Mouse (Mus musculus) neural tube, embryonic 11.5 days (tissue): ENCODE data around the gene Artn. TPM values are rescaled to one million over a fixed set of nuclear protein-coding genes. Genes with fewer than 3 reads are reported as not detected.

Experiments
- ATAC-seq: fragments of 200-750 bp; cut with Nextera tagmentation; 2 replicates; pipeline ENCODE4 v1.8.0; 2017; ENCODE audit warnings: moderate number of reproducible peaks, mild to moderate bottlenecking, moderate TSS enrichment, moderate library complexity; ENCODE audit not compliant: insufficient read depth, low FRiP score, low TSS enrichment
- DNase-seq: peaks from one replicate; pipeline ENCODE4 v3.0.0-alpha.2; 2015; ENCODE audit warnings: low spot score
- H3K27ac ChIP-seq: fragments of 300-500 bp; sonication (generic); 2 replicates; pipeline ENCODE4 v1.5.1; 2014; ENCODE audit warnings: low read depth, mild to moderate bottlenecking, low read length
- H3K27me3 ChIP-seq: fragments of 300-500 bp; sonication (generic); 2 replicates; pipeline ENCODE4 v1.6.1; 2014; ENCODE audit warnings: mild to moderate bottlenecking, low read length, mixed read lengths; ENCODE audit not compliant: control insufficient read depth, insufficient read depth
- H3K36me3 ChIP-seq: fragments of 300-500 bp; sonication (generic); 2 replicates; pipeline ENCODE4 v1.6.1; 2014; ENCODE audit warnings: mild to moderate bottlenecking, low read length, moderate library complexity, mixed read lengths; ENCODE audit not compliant: control insufficient read depth, insufficient read depth
- H3K4me1 ChIP-seq: fragments of 300-500 bp; sonication (generic); 2 replicates; pipeline ENCODE4 v1.6.1; 2014; ENCODE audit warnings: low read length, mixed read lengths; ENCODE audit not compliant: control insufficient read depth, insufficient read depth
- H3K4me2 ChIP-seq: fragments of 300-500 bp; sonication (generic); 2 replicates; pipeline ENCODE4 v1.6.1; 2014; ENCODE audit warnings: low read depth, mild to moderate bottlenecking, moderate library complexity
- H3K4me3 ChIP-seq: fragments of 300-500 bp; sonication (generic); 2 replicates; pipeline ENCODE4 v1.5.1; 2014; ENCODE audit warnings: low read depth, low read length
- H3K9ac ChIP-seq: fragments of 300-500 bp; sonication (generic); 2 replicates; pipeline ENCODE4 v1.6.1; 2014; ENCODE audit warnings: mild to moderate bottlenecking, low read length
- H3K9me3 ChIP-seq: fragments of 300-500 bp; sonication (generic); 2 replicates; pipeline ENCODE4 v1.6.1; 2016; ENCODE audit warnings: low read length; ENCODE audit not compliant: control insufficient read depth
- WGBS: fragments of 180-500 bp; shearing (Covaris S2); extraction: QIAGEN DNeasy Blood & Tissue Kit; methylation state at CpG from one replicate; pipeline ENCODE4 v1.1.7; 2014; 5-methylcytosine and 5-hydroxymethylcytosine counted together
- polyA plus RNA-seq: library from polyadenylated mRNA; unstranded; fragments of >200 nt; fragmentation: Nextera tagmentation; extraction: Ambion mirVana; gene quantifications from 2 replicates; pipeline ENCODE4 v1.2.1, GENCODE M21; 2014

Artn gene
- polyA plus RNA-seq, 1 experiment from 2014 or later = 1.7 TPM

GRCm38 (mm10) chr4:117882701-117883691, 46.6 kb downstream of the Artn start, which contains the start of gene B4galt2:
B4galt2 (minus strand) TSS chr4:117883487.
- peaks cover 6% of the 10 kb centered on the region for H3K36me3 ChIP-seq
- DNase-seq (peak; percentile 77), ATAC-seq (peak; percentile 48)
- H3K27ac ChIP-seq = peak within 1 kb of the TSS; percentile 63; the same call in 1 of the 2 replicates
- peak within 1 kb of the TSS; percentile 72 for H3K4me2 ChIP-seq
- peak within 1 kb of the TSS; percentile 80 for H3K4me3 ChIP-seq
- WGBS = under 1% methylated on average over 81 of the region's 103 CpGs
- H3K27me3 ChIP-seq = no peaks in the 10 kb centered on the region
- H3K9ac ChIP-seq = peak within 1 kb of the TSS; percentile 88
- peaks cover 23% of the 10 kb centered on the region for H3K4me1 ChIP-seq
- H3K9me3 ChIP-seq = no peaks in the 10 kb centered on the region

GRCm38 (mm10) chr4:117878703-117879102, 50.9 kb downstream of the Artn start:
- Histone ChIP-seq H3K9ac (no peak overlapping the region), H3K27me3 (no peaks in the 10 kb centered on the region), H3K4me3 (no peak overlapping the region), H3K4me2 (no peak overlapping the region), H3K9me3 (no peaks in the 10 kb centered on the region), H3K27ac (no peak overlapping the region), H3K36me3 (peaks cover 15% of the 10 kb centered on the region), H3K4me1 (peaks cover 12% of the 10 kb centered on the region)
- WGBS = 84% methylated on average over 5 of the region's 5 CpGs
- ATAC-seq = no peak
- DNase-seq = no peak

- peaks cover 15% of the 10 kb centered on the region for H3K36me3 ChIP-seq
- H3K9me3 ChIP-seq = no peaks in the 10 kb centered on the region
- H3K9ac ChIP-seq = no peak overlapping the region
- 70% methylated on average over 10 of the region's 10 CpGs for WGBS
- no peak for DNase-seq
- no peak overlapping the region for H3K27ac ChIP-seq
- H3K4me2 ChIP-seq = no peak overlapping the region
- H3K4me3 ChIP-seq = no peak overlapping the region
- ATAC-seq = no peak
- H3K4me1 ChIP-seq = peaks cover 8% of the 10 kb centered on the region
- H3K27me3 ChIP-seq = no peaks in the 10 kb centered on the region
These were observed 51.3 kb downstream of the Artn start for GRCm38 (mm10) chr4:117878301-117878700.

Other genes starting within 250 kb of the Artn start
- 80.3 and 85.3 TPM in 2 replicates for gene Dmap1, start 247.5 kb downstream of the Artn start, polyA plus RNA-seq
- not detected in 2 replicates for gene Gm12845, start 205.4 kb downstream of the Artn start, polyA plus RNA-seq
- gene Klf17, start 164.1 kb downstream of the Artn start, polyA plus RNA-seq = not detected in 2 replicates
- gene Slc6a9, start 95.3 kb downstream of the Artn start, polyA plus RNA-seq = 7.4 and 8.4 TPM in 2 replicates
- gene Ccdc24, start 57.2 kb downstream of the Artn start, polyA plus RNA-seq = 0.81 and 1.8 TPM in 2 replicates
- 30.9 and 32.1 TPM in 2 replicates for gene B4galt2, start 46.3 kb downstream of the Artn start, polyA plus RNA-seq
- gene Atp6v0b, start 42.4 kb downstream of the Artn start, polyA plus RNA-seq = 235 and 249 TPM in 2 replicates
- 23.8 and 25.0 TPM in 2 replicates for gene Dph2, start 37.7 kb downstream of the Artn start, polyA plus RNA-seq
- gene Ipo13, start 14.8 kb downstream of the Artn start, polyA plus RNA-seq = 56.3 and 67.0 TPM in 2 replicates
- gene St3gal3, start 205.2 kb upstream of the Artn start, polyA plus RNA-seq = 4.9 and 5.2 TPM in 2 replicates